Mouse (Mus musculus): ENCODE results near the gene March1. TPM values are rescaled to one million over a fixed set of nuclear protein-coding genes. Genes with fewer than 3 reads are reported as not detected.

The March1 gene
- total and polyA plus RNA-seq, 3 experiments = 0.53 to 1.9 (median 1.2) TPM

- TF ChIP-seq POLR2A (IDR thresholded peaks at IDR 0.05; ENCODE audit: insufficient read depth, low read depth, low read length) = no peak
- no peak for TF ChIP-seq EP300 (IDR thresholded peaks at IDR 0.05; ENCODE audit: insufficient read depth, low read depth, low read length)
- TF ChIP-seq CTCF (IDR thresholded peaks at IDR 0.05) = no peak
- Histone ChIP-seq H3K36me3 (ENCODE audit: control insufficient read depth, insufficient read depth, low read length) (no peaks in the 10 kb centered on the region), H3K79me2 (replicated peaks; ENCODE audit: control insufficient read depth, insufficient read depth, low read length) (no peaks in the 10 kb centered on the region), H3K4me3 (no peak overlapping the region), H3K9ac (ENCODE audit: low read depth, low read length) (no peak overlapping the region), H3K4me1 (ENCODE audit: control insufficient read depth, insufficient read depth, low read length) (no peaks in the 10 kb centered on the region), H3K27me3 (ENCODE audit: control insufficient read depth, insufficient read depth, low read length) (no peaks in the 10 kb centered on the region), H3K27ac (no peak overlapping the region)
- intact Hi-C loops (cut with DNase I) = no loop called here
- DNase-seq = no peak
- WGBS = 67% methylated on average over 2 of the region's 2 CpGs
These were observed 158.1 kb downstream of the March1 start for GRCm38 (mm10) chr8:65775815-65776214.

GRCm38 (mm10) chr8:65781156-65781555 lies 163.5 kb downstream of the March1 start:
- Histone ChIP-seq H3K9ac (ENCODE audit: low read depth, low read length) (no peak overlapping the region), H3K4me1 (ENCODE audit: control insufficient read depth, insufficient read depth, low read length) (no peaks in the 10 kb centered on the region), H3K4me3 (no peak overlapping the region), H3K79me2 (replicated peaks; ENCODE audit: control insufficient read depth, insufficient read depth, low read length) (no peaks in the 10 kb centered on the region), H3K27ac (no peak overlapping the region), H3K36me3 (ENCODE audit: control insufficient read depth, insufficient read depth, low read length) (no peaks in the 10 kb centered on the region), H3K27me3 (ENCODE audit: control insufficient read depth, insufficient read depth, low read length) (no peaks in the 10 kb centered on the region)
- no peak for DNase-seq
- 57% methylated on average over 5 of the region's 5 CpGs for WGBS
- intact Hi-C loops (cut with DNase I) = no loop called here
- TF ChIP-seq POLR2A (IDR thresholded peaks at IDR 0.05; ENCODE audit: insufficient read depth, low read depth, low read length) (no peak), CTCF (IDR thresholded peaks at IDR 0.05) (no peak), EP300 (IDR thresholded peaks at IDR 0.05; ENCODE audit: insufficient read depth, low read depth, low read length) (no peak)

GRCm38 (mm10) chr8:65812971-65813370 lies 195.3 kb downstream of the March1 start:
- Histone ChIP-seq H3K4me1 (ENCODE audit: control insufficient read depth, insufficient read depth, low read length) (no peaks in the 10 kb centered on the region), H3K79me2 (replicated peaks; ENCODE audit: control insufficient read depth, insufficient read depth, low read length) (no peaks in the 10 kb centered on the region), H3K36me3 (ENCODE audit: control insufficient read depth, insufficient read depth, low read length) (no peaks in the 10 kb centered on the region), H3K27me3 (ENCODE audit: control insufficient read depth, insufficient read depth, low read length) (no peaks in the 10 kb centered on the region), H3K27ac (no peak overlapping the region), H3K9ac (ENCODE audit: low read depth, low read length) (no peak overlapping the region), H3K4me3 (no peak overlapping the region)
- WGBS = 66% methylated on average over 2 of the region's 2 CpGs
- DNase-seq = no peak
- intact Hi-C loops (cut with DNase I) = no loop called here
- TF ChIP-seq POLR2A (IDR thresholded peaks at IDR 0.05; ENCODE audit: insufficient read depth, low read depth, low read length) = no peak
- no peak for TF ChIP-seq EP300 (IDR thresholded peaks at IDR 0.05; ENCODE audit: insufficient read depth, low read depth, low read length)
- no peak for TF ChIP-seq CTCF (IDR thresholded peaks at IDR 0.05)

GRCm38 (mm10) chr8:65922294-65923019 lies 304.8 kb downstream of the March1 start:
- H3K4me1 ChIP-seq (ENCODE audit: control insufficient read depth, insufficient read depth, low read length) = no peaks in the 10 kb centered on the region
- H3K27ac ChIP-seq = no peak overlapping the region
- 55% methylated on average over 3 of the region's 3 CpGs for WGBS
- TF ChIP-seq EP300 (IDR thresholded peaks at IDR 0.05; ENCODE audit: insufficient read depth, low read depth, low read length) (no peak), POLR2A (IDR thresholded peaks at IDR 0.05; ENCODE audit: insufficient read depth, low read depth, low read length) (no peak), CTCF (IDR thresholded peaks at IDR 0.05) (no peak)
- H3K79me2 ChIP-seq (replicated peaks; ENCODE audit: control insufficient read depth, insufficient read depth, low read length) = no peaks in the 10 kb centered on the region
- no peak overlapping the region for H3K4me3 ChIP-seq
- H3K9ac ChIP-seq (ENCODE audit: low read depth, low read length) = no peak overlapping the region
- H3K27me3 ChIP-seq (ENCODE audit: control insufficient read depth, insufficient read depth, low read length) = no peaks in the 10 kb centered on the region
- DNase-seq = no peak
- H3K36me3 ChIP-seq (ENCODE audit: control insufficient read depth, insufficient read depth, low read length) = no peaks in the 10 kb centered on the region
- intact Hi-C loops (cut with DNase I) = no loop called here

- 35% methylated on average over 5 of the region's 5 CpGs for WGBS
- intact Hi-C loops (cut with DNase I) = no loop called here
- no peak overlapping the region for H3K4me3 ChIP-seq
- H3K27me3 ChIP-seq (ENCODE audit: control insufficient read depth, insufficient read depth, low read length) = no peaks in the 10 kb centered on the region
- no peaks in the 10 kb centered on the region for H3K4me1 ChIP-seq (ENCODE audit: control insufficient read depth, insufficient read depth, low read length)
- no peak overlapping the region for H3K27ac ChIP-seq
- H3K36me3 ChIP-seq (ENCODE audit: control insufficient read depth, insufficient read depth, low read length) = no peaks in the 10 kb centered on the region
- no peak overlapping the region for H3K9ac ChIP-seq (ENCODE audit: low read depth, low read length)
- H3K79me2 ChIP-seq (replicated peaks; ENCODE audit: control insufficient read depth, insufficient read depth, low read length) = no peaks in the 10 kb centered on the region
- DNase-seq = no peak
- TF ChIP-seq EP300 (IDR thresholded peaks at IDR 0.05; ENCODE audit: insufficient read depth, low read depth, low read length) = no peak
- no peak for TF ChIP-seq POLR2A (IDR thresholded peaks at IDR 0.05; ENCODE audit: insufficient read depth, low read depth, low read length)
- TF ChIP-seq CTCF (IDR thresholded peaks at IDR 0.05) = no peak
These were observed 339.2 kb downstream of the March1 start for GRCm38 (mm10) chr8:65956948-65957347.

DNA sequence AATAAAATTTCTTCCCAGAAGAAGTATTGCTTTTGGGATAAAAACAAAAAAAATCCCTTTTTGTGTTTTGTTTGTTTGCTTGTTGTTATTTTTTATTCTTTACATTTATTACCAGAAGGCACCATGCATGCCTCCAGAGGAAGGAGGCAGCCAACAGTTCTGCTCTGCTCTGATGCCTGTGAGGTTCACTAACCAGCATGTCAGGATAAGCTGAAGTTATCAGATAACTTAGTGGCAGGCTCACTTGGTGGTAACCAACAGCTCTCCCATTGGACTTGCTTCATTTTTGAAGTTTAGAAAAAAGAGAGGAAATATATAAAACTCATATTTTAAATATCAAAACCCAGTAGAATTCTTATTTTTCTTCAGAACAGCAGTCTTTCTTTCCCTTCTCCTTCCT lies 339.8 kb downstream of the March1 start:
- intact Hi-C loops (cut with DNase I) = no loop called here
- DNase-seq = no peak
- H3K4me3 ChIP-seq = no peak overlapping the region
- H3K4me1 ChIP-seq (ENCODE audit: control insufficient read depth, insufficient read depth, low read length) = no peaks in the 10 kb centered on the region
- TF ChIP-seq EP300 (IDR thresholded peaks at IDR 0.05; ENCODE audit: insufficient read depth, low read depth, low read length) = no peak
- no peak for TF ChIP-seq POLR2A (IDR thresholded peaks at IDR 0.05; ENCODE audit: insufficient read depth, low read depth, low read length)
- no peak for TF ChIP-seq CTCF (IDR thresholded peaks at IDR 0.05)
- H3K9ac ChIP-seq (ENCODE audit: low read depth, low read length) = no peak overlapping the region
- H3K27me3 ChIP-seq (ENCODE audit: control insufficient read depth, insufficient read depth, low read length) = no peaks in the 10 kb centered on the region
- H3K36me3 ChIP-seq (ENCODE audit: control insufficient read depth, insufficient read depth, low read length) = no peaks in the 10 kb centered on the region
- H3K27ac ChIP-seq = no peak overlapping the region
- no peaks in the 10 kb centered on the region for H3K79me2 ChIP-seq (replicated peaks; ENCODE audit: control insufficient read depth, insufficient read depth, low read length)

Data from heart, adult 2 months (tissue).